Mouse (Mus musculus): ENCODE results near the gene Them5. TPM values are rescaled to one million over a fixed set of nuclear protein-coding genes. Genes with fewer than 3 reads are reported as not detected.

Gene Them5
- polyA plus RNA-seq, 1 experiment from 2014 or later = not detected

DNA sequence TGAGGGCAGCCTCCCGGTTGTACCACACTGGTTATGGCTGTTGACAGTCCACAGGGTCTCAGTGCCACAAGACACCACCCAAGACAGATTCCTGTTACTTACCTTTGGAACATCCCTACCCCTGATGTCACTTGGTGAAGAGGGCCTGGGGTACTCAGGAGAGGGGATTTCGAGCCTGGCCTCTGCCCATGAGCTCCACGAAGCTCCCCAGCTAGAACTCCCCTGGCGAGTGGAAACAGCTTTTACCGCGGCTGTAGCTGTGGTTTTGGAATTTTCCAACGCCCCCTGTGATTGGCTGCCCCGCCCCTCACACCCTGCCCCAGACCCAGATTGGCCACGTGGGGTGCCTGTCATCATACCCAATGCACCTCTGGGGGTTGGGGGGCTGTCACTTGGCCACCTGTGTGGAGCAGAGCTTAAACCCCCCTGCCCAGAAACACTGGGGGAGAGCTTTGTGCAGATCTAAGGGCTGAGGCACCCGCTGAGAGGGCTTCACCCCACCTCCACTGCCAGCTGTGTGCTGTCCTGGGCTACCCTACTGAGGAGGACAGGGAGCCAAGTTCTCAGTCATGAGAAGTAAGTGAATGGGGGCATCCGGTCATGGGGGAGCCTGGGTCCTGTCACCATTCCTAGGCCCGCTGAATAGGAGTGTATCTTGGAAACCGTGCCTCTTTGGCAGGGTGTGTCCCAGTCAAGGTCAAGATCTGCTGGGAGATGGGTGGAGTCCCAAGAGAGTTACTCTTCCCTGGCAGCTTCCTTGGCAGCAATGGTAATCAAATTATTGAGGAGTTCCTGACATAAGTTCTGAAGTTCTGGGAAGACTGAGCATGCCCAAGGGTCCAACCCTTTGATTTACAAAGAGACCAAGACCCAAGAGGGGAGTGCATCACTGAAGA lies 35.4 kb downstream of the Them5 start:
- Histone ChIP-seq H3K4me3 (ENCODE audit: inconsistent target) (no peak overlapping the region), H3K79me2 (ENCODE audit: inconsistent target) (no peaks in the 10 kb centered on the region), H3K36me3 (ENCODE audit: inconsistent target) (no peaks in the 10 kb centered on the region), H3K27ac (no peak overlapping the region)
- 41% methylated on average over 12 of the region's 13 CpGs for WGBS (ENCODE audit: missing documents)

DNA sequence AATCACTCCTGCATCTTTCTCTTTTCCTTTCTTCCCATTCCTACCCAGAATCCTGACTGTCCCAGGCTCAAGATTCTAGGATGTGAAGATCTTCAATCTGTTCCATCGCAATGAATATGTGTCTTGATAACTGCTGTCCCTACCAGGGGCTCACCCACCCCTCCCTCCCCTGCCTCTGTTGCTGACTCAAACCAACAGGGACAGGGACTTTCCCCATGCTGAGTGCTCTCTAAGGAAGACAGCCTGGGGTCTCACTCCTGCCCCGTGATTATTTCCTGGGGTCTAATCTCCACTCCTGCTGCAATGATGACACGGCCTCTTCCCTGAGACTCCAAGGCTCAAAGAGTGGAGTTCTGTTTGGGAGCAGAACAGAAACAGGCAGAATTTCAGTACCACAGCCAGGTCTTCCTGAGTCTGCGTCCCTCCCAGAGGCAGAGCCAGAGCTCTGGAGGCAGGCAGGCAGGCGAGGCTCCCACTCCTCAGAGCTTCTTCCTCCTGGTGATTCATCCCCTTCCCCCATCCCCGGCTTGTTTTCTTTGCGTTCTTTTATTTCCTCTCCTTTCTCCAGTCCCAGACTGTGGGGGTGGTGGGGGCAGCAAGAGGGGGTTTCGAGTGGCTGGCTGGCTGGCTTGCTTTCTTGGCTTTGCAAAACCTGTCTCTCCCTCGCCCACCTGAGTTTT lies 38.1 kb downstream of the Them5 start:
- Histone ChIP-seq H3K36me3 (ENCODE audit: inconsistent target) (no peaks in the 10 kb centered on the region), H3K79me2 (ENCODE audit: inconsistent target) (no peaks in the 10 kb centered on the region), H3K27ac (no peak overlapping the region), H3K4me3 (ENCODE audit: inconsistent target) (no peak overlapping the region)
- WGBS (ENCODE audit: missing documents) = 54% methylated on average over 9 of the region's 9 CpGs

- Histone ChIP-seq H3K4me3 (ENCODE audit: inconsistent target) (no peak overlapping the region), H3K36me3 (ENCODE audit: inconsistent target) (no peaks in the 10 kb centered on the region), H3K79me2 (ENCODE audit: inconsistent target) (no peaks in the 10 kb centered on the region), H3K27ac (no peak overlapping the region)
- WGBS (ENCODE audit: missing documents) = 28% methylated on average over 5 of the region's 5 CpGs
Observed at GRCm38 (mm10) chr3:94382308-94382707, 40.4 kb downstream of the Them5 start.

DNA sequence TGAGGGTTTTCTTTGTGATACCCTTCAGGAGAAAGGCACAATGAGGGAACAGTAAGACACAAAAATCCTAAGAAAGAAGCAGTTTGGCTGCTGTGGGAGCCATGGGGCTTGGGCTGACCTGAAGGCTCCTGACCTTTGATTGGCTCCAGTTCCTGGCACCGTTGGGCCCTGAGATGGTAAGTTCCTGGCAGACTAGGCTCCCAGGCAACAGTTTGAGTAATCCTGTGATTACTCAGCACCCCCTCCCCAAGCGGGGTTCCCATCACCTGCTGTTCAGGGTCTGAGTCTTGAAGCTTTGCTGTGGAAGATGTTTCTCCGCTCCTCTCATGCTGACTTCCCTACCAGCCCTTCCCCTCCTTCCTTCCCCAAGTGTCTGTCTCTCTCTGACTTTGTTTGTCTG lies 41.6 kb downstream of the Them5 start:
- no peak overlapping the region for H3K4me3 ChIP-seq (ENCODE audit: inconsistent target)
- WGBS (ENCODE audit: missing documents) = 70% methylated on average over 3 of the region's 3 CpGs

DNA sequence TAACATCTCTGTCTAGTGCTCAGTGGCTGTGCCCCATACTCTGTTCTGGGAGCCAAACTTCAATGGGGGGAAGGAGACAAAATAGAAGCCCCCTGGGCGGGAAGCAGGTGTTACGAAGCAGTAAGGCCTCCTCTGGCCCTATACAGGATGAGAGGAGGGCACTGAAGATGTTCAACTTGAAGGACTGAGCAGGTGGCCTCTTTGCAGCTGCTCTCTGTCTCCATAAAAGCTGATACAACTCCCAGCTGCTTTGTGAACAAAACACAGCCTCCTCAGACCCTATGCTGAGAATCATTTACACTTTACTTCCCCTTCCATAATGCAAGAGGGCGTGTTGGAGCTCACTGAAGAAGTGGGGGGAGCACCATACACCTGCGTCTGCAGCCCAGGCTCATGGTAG lies 44.8 kb downstream of the Them5 start:
- no peaks in the 10 kb centered on the region for H3K36me3 ChIP-seq (ENCODE audit: inconsistent target)
- H3K4me3 ChIP-seq (ENCODE audit: inconsistent target) = no peak overlapping the region
- 63% methylated on average over 4 of the region's 4 CpGs for WGBS (ENCODE audit: missing documents)
- no peaks in the 10 kb centered on the region for H3K79me2 ChIP-seq (ENCODE audit: inconsistent target)
- no peak overlapping the region for H3K27ac ChIP-seq

More for the DNA sequence above, 41.6 kb downstream of the Them5 start:
- Histone ChIP-seq H3K27ac (no peak overlapping the region), H3K79me2 (ENCODE audit: inconsistent target) (no peaks in the 10 kb centered on the region), H3K36me3 (ENCODE audit: inconsistent target) (no peaks in the 10 kb centered on the region)

- no peak overlapping the region for H3K27ac ChIP-seq
- whole genome bisulfite sequencing (ENCODE audit: missing documents) = 90% methylated on average over 10 of the region's 10 CpGs
- no peak overlapping the region for H3K4me3 ChIP-seq (ENCODE audit: inconsistent target)
- no peaks in the 10 kb centered on the region for H3K79me2 ChIP-seq (ENCODE audit: inconsistent target)
- H3K36me3 ChIP-seq (ENCODE audit: inconsistent target) = no peaks in the 10 kb centered on the region
Observed at GRCm38 (mm10) chr3:94387391-94387790, 45.5 kb downstream of the Them5 start.

DNA sequence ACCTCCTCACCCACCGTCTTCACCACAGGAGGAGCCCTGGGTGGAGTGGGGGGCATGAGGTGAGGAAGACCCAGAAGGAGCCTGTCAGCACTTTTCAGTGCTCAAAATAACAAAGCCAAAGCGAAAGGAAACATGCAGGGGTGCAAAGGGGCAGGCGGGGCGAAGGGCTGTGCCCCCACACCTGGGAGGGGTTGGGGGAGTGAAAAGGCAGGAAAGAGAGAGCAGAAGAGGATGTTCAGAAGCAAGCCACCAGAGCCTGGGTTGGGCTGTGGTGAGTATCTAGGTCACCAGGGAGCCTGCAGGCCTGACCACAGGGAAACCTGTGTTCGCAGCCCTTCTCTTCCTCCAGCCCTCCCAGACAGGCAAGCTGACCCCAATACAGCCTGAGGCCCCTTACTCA lies 46.1 kb downstream of the Them5 start:
- H3K4me3 ChIP-seq (ENCODE audit: inconsistent target) = no peak overlapping the region
- no peaks in the 10 kb centered on the region for H3K79me2 ChIP-seq (ENCODE audit: inconsistent target)
- 2% methylated on average over 5 of the region's 5 CpGs for WGBS (ENCODE audit: missing documents)
- no peak overlapping the region for H3K27ac ChIP-seq
- H3K36me3 ChIP-seq (ENCODE audit: inconsistent target) = no peaks in the 10 kb centered on the region

DNA sequence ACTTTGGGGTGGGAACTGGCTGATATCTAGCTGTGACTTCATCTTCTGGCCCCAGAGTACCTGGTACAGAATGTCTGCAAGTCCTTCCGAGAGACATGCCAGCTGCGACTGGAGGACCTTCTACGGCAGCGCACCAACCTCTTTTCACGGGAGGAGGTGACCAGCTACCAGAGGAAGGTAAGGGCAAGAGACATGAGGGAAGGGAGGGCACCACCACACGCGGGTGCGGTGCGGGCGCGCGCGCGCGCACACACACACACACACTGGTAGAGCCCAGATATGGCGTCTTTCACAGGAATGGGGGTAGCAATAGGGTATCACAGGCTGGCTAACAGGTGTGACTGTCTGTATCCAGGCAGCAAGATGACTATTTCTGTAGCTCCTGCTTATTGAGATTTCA lies 47.5 kb downstream of the Them5 start:
- Histone ChIP-seq H3K27ac (no peak overlapping the region), H3K79me2 (ENCODE audit: inconsistent target) (no peaks in the 10 kb centered on the region), H3K36me3 (ENCODE audit: inconsistent target) (no peaks in the 10 kb centered on the region), H3K4me3 (ENCODE audit: inconsistent target) (no peak overlapping the region)
- 97% methylated on average over 16 of the region's 16 CpGs for WGBS (ENCODE audit: missing documents)

- Histone ChIP-seq H3K27ac (no peak overlapping the region), H3K4me3 (ENCODE audit: inconsistent target) (no peak overlapping the region), H3K79me2 (ENCODE audit: inconsistent target) (no peaks in the 10 kb centered on the region), H3K36me3 (ENCODE audit: inconsistent target) (no peaks in the 10 kb centered on the region)
- 94% methylated on average over 5 of the region's 5 CpGs for WGBS (ENCODE audit: missing documents)
Observed at GRCm38 (mm10) chr3:94391001-94391400, 49.1 kb downstream of the Them5 start.

GRCm38 (mm10) chr3:94392128-94392527 lies 50.2 kb downstream of the Them5 start:
- H3K36me3 ChIP-seq (ENCODE audit: inconsistent target) = no peaks in the 10 kb centered on the region
- no peak overlapping the region for H3K27ac ChIP-seq
- WGBS (ENCODE audit: missing documents) = 66% methylated on average over 2 of the region's 2 CpGs
- H3K79me2 ChIP-seq (ENCODE audit: inconsistent target) = no peaks in the 10 kb centered on the region
- H3K4me3 ChIP-seq (ENCODE audit: inconsistent target) = no peak overlapping the region

DNA sequence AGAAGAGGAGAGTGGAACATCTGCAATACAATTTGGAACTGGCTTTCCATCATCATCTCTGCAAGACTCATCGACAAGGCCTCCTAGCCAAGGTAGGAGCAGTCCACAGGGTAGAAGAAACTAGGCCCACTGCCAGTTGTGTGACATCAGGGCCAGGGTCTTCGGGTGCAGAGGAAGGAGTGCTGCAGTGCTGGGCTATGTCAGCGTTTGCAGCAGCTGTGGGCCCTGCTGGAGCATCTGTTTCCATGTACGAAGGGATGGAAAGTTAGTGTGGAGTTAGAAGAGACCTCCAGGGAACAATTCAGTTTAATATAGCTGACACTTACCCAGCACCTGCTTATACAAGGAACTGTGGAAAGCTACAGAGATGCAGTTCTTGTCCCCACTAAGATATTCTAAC lies 51.1 kb downstream of the Them5 start:
- 81% methylated on average over 4 of the region's 4 CpGs for WGBS (ENCODE audit: missing documents)
- Histone ChIP-seq H3K4me3 (ENCODE audit: inconsistent target) (no peak overlapping the region), H3K36me3 (ENCODE audit: inconsistent target) (no peaks in the 10 kb centered on the region), H3K27ac (no peak overlapping the region), H3K79me2 (ENCODE audit: inconsistent target) (no peaks in the 10 kb centered on the region)

DNA sequence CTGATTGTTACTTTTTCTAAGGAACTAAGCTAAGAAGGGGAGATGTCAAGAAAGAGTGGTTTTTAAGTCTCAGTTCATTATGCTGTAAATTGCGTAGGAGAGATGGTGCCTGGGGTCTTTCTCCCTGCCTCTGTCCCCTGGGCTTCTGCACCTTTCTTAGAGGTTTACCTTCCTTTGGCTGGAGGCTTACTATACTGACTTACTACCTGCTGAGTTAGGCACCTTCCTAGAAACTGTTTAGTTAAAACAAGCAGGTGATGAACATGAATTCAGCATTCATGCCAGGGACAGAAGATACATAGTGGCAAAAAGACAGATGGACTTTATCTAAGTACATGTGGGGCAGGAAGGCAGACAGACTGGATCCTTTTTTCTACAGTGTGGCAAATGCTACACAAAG lies 54.4 kb downstream of the Them5 start:
- Histone ChIP-seq H3K4me3 (ENCODE audit: inconsistent target) (no peak overlapping the region), H3K36me3 (ENCODE audit: inconsistent target) (no peaks in the 10 kb centered on the region), H3K27ac (no peak overlapping the region), H3K79me2 (ENCODE audit: inconsistent target) (no peaks in the 10 kb centered on the region)
- 100% methylated on average over 1 of the region's 1 CpGs for WGBS (ENCODE audit: missing documents)

GRCm38 (mm10) chr3:94396851-94397250 lies 55.0 kb downstream of the Them5 start:
- H3K36me3 ChIP-seq (ENCODE audit: inconsistent target) = no peaks in the 10 kb centered on the region
- WGBS (ENCODE audit: missing documents) = 86% methylated on average over 4 of the region's 4 CpGs
- H3K79me2 ChIP-seq (ENCODE audit: inconsistent target) = no peaks in the 10 kb centered on the region
- no peak overlapping the region for H3K27ac ChIP-seq
- no peak overlapping the region for H3K4me3 ChIP-seq (ENCODE audit: inconsistent target)

All from macrophage (primary cell).